Mouse (Mus musculus) brain, embryonic 14.5 days (tissue): Measurements from ENCODE around the gene Engase.

Experiments used
- CTCF ChIP-seq: fragments of 200-500 bp; IDR thresholded peaks from 2 replicates; pipeline ENCODE4 v1.5.1; 2012; ENCODE audit warnings: inconsistent platforms, mild to moderate bottlenecking, moderate library complexity, borderline replicate concordance; ENCODE audit not compliant: insufficient read depth, insufficient read length; ENCODE audit errors: extremely low read depth
- POLR2A ChIP-seq: fragments of 200-500 bp; IDR thresholded peaks from 2 replicates; pipeline ENCODE4 v1.6.1; 2012; ENCODE audit warnings: mild to moderate bottlenecking, inconsistent platforms, borderline replicate concordance; ENCODE audit not compliant: poor library complexity, insufficient read depth, insufficient read length, severe bottlenecking; ENCODE audit errors: extremely low read depth

GRCm38 (mm10) chr11:118485338-118485737, 8.7 kb downstream of the Engase start:
- TF ChIP-seq CTCF (no peak), POLR2A (no peak)
